Mouse (Mus musculus) 3T3-L1 (cell line): ENCODE results near the gene Misp.

Experiments
- DNase-seq: peaks from one replicate; pipeline ENCODE4 v3.0.0-alpha.2; 2015; ENCODE audit warnings: low read depth, low spot score

Misp gene

GRCm38 (mm10) chr10:79873715-79874289 lies 53.0 kb downstream of the Misp start:
- DNase-seq: no peak

DNA sequence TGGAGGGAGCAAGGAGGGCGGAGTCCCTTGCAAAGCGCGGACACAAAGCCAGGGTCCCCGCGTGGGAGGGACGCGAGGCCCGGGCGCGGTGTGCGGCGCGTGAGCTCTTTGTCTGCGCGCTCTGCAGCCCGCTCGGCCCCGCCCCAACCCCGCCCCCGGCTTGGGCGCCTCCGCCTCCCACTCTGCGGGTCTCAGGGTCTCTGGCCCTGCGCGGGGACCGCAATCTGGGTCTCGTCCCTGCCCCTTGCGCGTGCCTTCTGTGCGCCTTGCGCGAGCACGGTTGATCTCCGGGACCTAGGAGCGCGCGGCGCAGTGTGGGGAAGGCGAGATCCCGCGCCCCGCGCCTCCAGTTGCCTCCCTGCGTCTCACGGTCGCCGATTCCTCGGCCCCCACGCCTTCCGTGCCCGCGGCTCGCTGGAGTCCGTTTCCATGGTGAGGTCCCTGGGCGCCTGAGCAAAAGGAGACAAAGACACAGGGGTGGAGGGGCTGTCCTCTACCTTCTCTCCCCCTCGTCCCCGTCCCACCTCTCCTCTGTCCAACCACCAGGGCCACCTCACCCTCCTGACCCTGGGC lies 53.6 kb downstream of the Misp start, which contains the start of the genes Prtn3 and Plppr3:
Prtn3 (plus strand) TSS at position 187 of the 573 bp plus-strand sequence.
Plppr3 (minus strand) TSS at position 345 of the 573 bp plus-strand sequence.
- no peak for DNase-seq

DNA sequence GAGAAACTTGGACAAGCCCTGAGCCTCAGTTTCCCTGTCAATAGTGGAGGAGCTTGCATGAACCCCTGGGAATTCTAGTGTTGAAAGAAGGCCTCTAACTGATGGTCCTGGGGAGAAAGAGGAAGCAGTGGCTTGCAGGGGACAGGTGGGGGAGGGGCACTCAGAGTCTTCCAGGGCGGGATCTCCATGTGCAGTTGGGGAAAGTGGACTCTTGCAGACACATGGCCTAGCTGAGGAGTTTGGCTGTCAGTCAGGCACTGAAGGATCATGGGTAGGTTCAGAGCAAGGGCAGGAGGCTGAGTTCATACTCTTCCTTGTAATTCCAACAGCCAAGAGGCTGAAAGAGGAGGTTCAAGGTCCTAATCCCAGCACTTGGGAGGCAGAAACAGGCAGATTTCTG lies 56.4 kb downstream of the Misp start:
- no peak for DNase-seq

- no peak for DNase-seq
These were observed 57.0 kb downstream of the Misp start for GRCm38 (mm10) chr10:79877757-79878156.

GRCm38 (mm10) chr10:79879527-79879926 lies 58.7 kb downstream of the Misp start:
- no peak for DNase-seq
